Mouse (Mus musculus): ENCODE measurements around the gene Pou4f1. TPM values are rescaled to one million over a fixed set of nuclear protein-coding genes. Genes with fewer than 3 reads are reported as not detected.

The Pou4f1 gene
- 0.02 TPM in 1 of 2 replicates, not detected in the other for polyA plus RNA-seq (2012; rRNA removed)

DNA sequence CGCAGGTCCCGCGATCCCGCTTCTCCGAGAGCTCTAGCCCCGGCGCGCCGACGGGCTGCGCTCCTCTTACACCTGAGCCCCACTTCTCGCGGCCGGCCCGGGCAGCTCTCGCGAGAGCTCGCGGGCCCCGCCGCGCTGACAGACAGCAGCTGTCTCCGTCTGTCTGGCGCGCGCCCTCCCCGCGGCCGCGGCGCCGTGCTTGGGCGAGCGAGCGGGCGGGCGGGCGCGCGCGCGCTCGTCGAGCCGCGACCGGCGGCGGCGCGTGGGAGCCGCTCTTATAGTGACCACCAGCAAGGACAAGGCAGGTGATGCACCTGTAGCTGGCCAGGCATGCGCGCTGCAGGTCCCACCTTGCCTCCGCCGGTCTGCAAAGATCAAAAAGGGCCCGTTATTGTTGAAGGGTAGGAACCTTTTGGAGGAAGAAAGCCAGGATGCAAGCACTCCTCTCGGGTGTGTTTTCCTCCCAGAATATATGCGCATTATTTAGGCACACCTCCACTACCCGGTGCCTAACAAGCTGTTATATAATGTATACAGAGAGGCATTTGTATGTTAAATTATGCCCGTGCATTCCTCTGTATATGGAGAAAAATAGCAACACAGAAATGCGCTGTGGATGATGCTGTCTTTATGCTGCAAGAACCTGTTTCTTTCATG lies at the start of gene Pou4f1:
Gene Pou4f1 (minus strand): TSS at position 34 of the 657 bp plus-strand sequence.

Other genes with a start within 250 kb of the Pou4f1 start
- gene Rnf219, start 54.6 kb upstream of the Pou4f1 start, polyA plus RNA-seq (2012; rRNA removed): 3.0 and 3.4 TPM in 2 replicates